In the genomic region with DNA sequence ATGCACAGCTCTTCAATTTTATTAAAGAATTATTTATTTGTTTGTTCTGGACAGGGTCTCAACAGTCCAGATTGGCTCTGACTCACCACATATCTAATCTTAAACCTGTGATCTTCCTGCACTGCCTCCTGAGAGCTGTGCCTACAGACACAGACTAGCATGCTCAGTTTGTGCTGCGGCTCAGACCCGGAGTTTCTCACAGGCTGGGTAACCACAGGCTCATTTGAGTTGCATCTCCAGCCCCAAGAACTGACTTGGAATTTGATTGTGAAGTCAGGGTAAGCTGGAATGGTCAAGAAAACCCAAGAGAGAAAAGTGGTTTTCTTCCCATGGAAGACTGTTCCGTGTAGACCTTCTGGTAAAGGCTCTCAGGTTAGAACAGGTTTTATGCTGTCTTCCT, we compare ENCODE assay signal across 23 mouse cellular contexts.
DNase-seq lines count a peak whose midpoint lies in the region; ATAC-seq and TF ChIP-seq lines count a peak whose summit lies in the region.
"Had no signal": no experiment of that assay in that cellular context is flagged by ENCODE, and none has a peak within 500 bp of the region (broad histone marks: within the 10 kb centered on the region; RNA-seq: fewer than 3 reads in every experiment).

No protein-coding gene starts in this region.

- no peak overlapping the region for H3K9ac ChIP-seq in forebrain, embryonic 11.5 days (ENCODE audit: low read length)
- H3K9ac ChIP-seq in forebrain, postnatal 0 days, result no peak overlapping the region
- no peak overlapping the region for H3K9ac ChIP-seq in heart, embryonic 12.5 days
- H3K9ac ChIP-seq in midbrain, embryonic 11.5 days (ENCODE audit: low read length), result no peak overlapping the region
- H3K9ac ChIP-seq in midbrain, embryonic 16.5 days (ENCODE audit: low read depth, low read length), result no peak overlapping the region
- H3K9ac ChIP-seq: embryonic facial prominence, embryonic 13.5 days; embryonic facial prominence, embryonic 15.5 days; forebrain, embryonic 12.5 days had no signal

- H3K4me3 ChIP-seq in forebrain, embryonic 11.5 days (ENCODE audit: low read depth, low read length), result no peak overlapping the region
- no peak overlapping the region for H3K4me3 ChIP-seq in forebrain, postnatal 0 days (ENCODE audit: low read depth, low read length)
- no peak overlapping the region for H3K4me3 ChIP-seq in heart, embryonic 12.5 days
- no peak overlapping the region for H3K4me3 ChIP-seq in midbrain, embryonic 11.5 days (ENCODE audit: low read depth, low read length)
- H3K4me3 ChIP-seq in midbrain, embryonic 16.5 days (ENCODE audit: low read depth, low read length), result no peak overlapping the region
- H3K4me3 ChIP-seq: embryonic facial prominence, embryonic 13.5 days; embryonic facial prominence, embryonic 15.5 days; erythroblast, embryonic 14.5 days; forebrain, embryonic 12.5 days had no signal

- H3K4me2 ChIP-seq in forebrain, embryonic 11.5 days (ENCODE audit: low read depth, low read length, severe bottlenecking), result no peak overlapping the region
- H3K4me2 ChIP-seq in forebrain, postnatal 0 days (ENCODE audit: low read depth), result no peak overlapping the region
- no peak overlapping the region for H3K4me2 ChIP-seq in heart, embryonic 12.5 days
- H3K4me2 ChIP-seq in midbrain, embryonic 11.5 days, result no peak overlapping the region
- H3K4me2 ChIP-seq in midbrain, embryonic 16.5 days (ENCODE audit: low read length), result no peak overlapping the region
- H3K4me2 ChIP-seq: embryonic facial prominence, embryonic 13.5 days; embryonic facial prominence, embryonic 15.5 days; forebrain, embryonic 12.5 days had no signal

- H3K9me3 ChIP-seq in forebrain, embryonic 11.5 days (ENCODE audit: control insufficient read depth, low read length), result no peaks in the 10 kb centered on the region
- no peaks in the 10 kb centered on the region for H3K9me3 ChIP-seq in forebrain, postnatal 0 days (ENCODE audit: low read length)
- H3K9me3 ChIP-seq in heart, embryonic 12.5 days (replicated peaks), result no peaks in the 10 kb centered on the region
- H3K9me3 ChIP-seq in midbrain, embryonic 11.5 days (ENCODE audit: control insufficient read depth, low read length), result no peaks in the 10 kb centered on the region
- no peaks in the 10 kb centered on the region for H3K9me3 ChIP-seq in midbrain, embryonic 16.5 days (replicated peaks; ENCODE audit: control insufficient read depth, low read length, poor library complexity, severe bottlenecking)
- H3K9me3 ChIP-seq: embryonic facial prominence, embryonic 13.5 days; embryonic facial prominence, embryonic 15.5 days; forebrain, embryonic 12.5 days; G1E had no signal

- ATAC-seq in forebrain, embryonic 11.5 days (replicated peaks; ENCODE audit: low FRiP score), result no peak
- no peak for ATAC-seq in forebrain, postnatal 0 days
- no peak for ATAC-seq in heart, embryonic 12.5 days (ENCODE audit: insufficient number of reproducible peaks, low FRiP score)
- ATAC-seq in midbrain, embryonic 11.5 days (ENCODE audit: low FRiP score), result no peak
- ATAC-seq in midbrain, embryonic 16.5 days, result no peak
- ATAC-seq: activated CD4-positive, CD25-positive, alpha-beta regulatory T cell, adult 4 months; CD4-positive, CD25-positive, alpha-beta regulatory T cell, adult 4 months; forebrain, embryonic 14.5 days; forebrain, embryonic 16.5 days; Patski had no signal

- no peaks in the 10 kb centered on the region for H3K27me3 ChIP-seq in forebrain, embryonic 11.5 days (ENCODE audit: control insufficient read depth, insufficient read depth, low read length)
- no peaks in the 10 kb centered on the region for H3K27me3 ChIP-seq in forebrain, postnatal 0 days (ENCODE audit: insufficient read depth, low read length)
- H3K27me3 ChIP-seq in heart, embryonic 12.5 days (replicated peaks), result no peaks in the 10 kb centered on the region
- H3K27me3 ChIP-seq in midbrain, embryonic 11.5 days (ENCODE audit: control insufficient read depth, insufficient read depth, low read length), result no peaks in the 10 kb centered on the region; the same call in 1 of the 2 replicates
- H3K27me3 ChIP-seq in midbrain, embryonic 16.5 days (ENCODE audit: control insufficient read depth, insufficient read depth, low read depth, low read length), result no peaks in the 10 kb centered on the region
- H3K27me3 ChIP-seq: CH12.LX; embryonic facial prominence, embryonic 13.5 days; embryonic facial prominence, embryonic 15.5 days; forebrain, embryonic 12.5 days; Patski had no signal

- no peaks in the 10 kb centered on the region for H3K4me1 ChIP-seq in forebrain, embryonic 11.5 days (replicated peaks; ENCODE audit: control insufficient read depth, insufficient read depth, low read length)
- H3K4me1 ChIP-seq in forebrain, postnatal 0 days (ENCODE audit: insufficient read depth), result no peaks in the 10 kb centered on the region
- peaks cover 70% of the 10 kb centered on the region for H3K4me1 ChIP-seq in heart, embryonic 12.5 days (replicated peaks)
- no peaks in the 10 kb centered on the region for H3K4me1 ChIP-seq in midbrain, embryonic 11.5 days (ENCODE audit: control insufficient read depth, insufficient read depth, low read length)
- peaks cover 4% of the 10 kb centered on the region for H3K4me1 ChIP-seq in midbrain, embryonic 16.5 days (ENCODE audit: control insufficient read depth, insufficient read depth, low read length)

- no peak overlapping the region for H3K27ac ChIP-seq in forebrain, embryonic 11.5 days (ENCODE audit: low read depth, low read length)
- H3K27ac ChIP-seq in forebrain, postnatal 0 days (ENCODE audit: low read depth, low read length), result no peak overlapping the region
- H3K27ac ChIP-seq in heart, embryonic 12.5 days (ENCODE audit: poor library complexity, severe bottlenecking), result 0 out of 2 replicates have a peak overlapping the region, but pooled peaks have one; percentile 29
- no peak overlapping the region for H3K27ac ChIP-seq in midbrain, embryonic 11.5 days (ENCODE audit: low read depth, low read length)
- H3K27ac ChIP-seq in midbrain, embryonic 16.5 days (ENCODE audit: low read length), result no peak overlapping the region
- H3K27ac ChIP-seq: embryonic facial prominence, embryonic 13.5 days; embryonic facial prominence, embryonic 15.5 days; forebrain, embryonic 12.5 days had no signal

- H3K36me3 ChIP-seq in forebrain, embryonic 11.5 days (ENCODE audit: control insufficient read depth, insufficient read depth, low read length), result no peaks in the 10 kb centered on the region
- no peaks in the 10 kb centered on the region for H3K36me3 ChIP-seq in forebrain, postnatal 0 days (ENCODE audit: insufficient read depth)
- H3K36me3 ChIP-seq in heart, embryonic 12.5 days, result peaks cover 35% of the 10 kb centered on the region
- H3K36me3 ChIP-seq in midbrain, embryonic 11.5 days (ENCODE audit: control insufficient read depth, insufficient read depth, low read length), result no peaks in the 10 kb centered on the region
- no peaks in the 10 kb centered on the region for H3K36me3 ChIP-seq in midbrain, embryonic 16.5 days (ENCODE audit: control insufficient read depth, insufficient read depth, low read length)
- H3K36me3 ChIP-seq: forebrain, embryonic 12.5 days; G1E had no signal

- peak; percentile 18 for DNase-seq in forebrain, embryonic 11.5 days (ENCODE audit: low spot score)
- no peak for DNase-seq in forebrain, postnatal 0 days
- DNase-seq in heart, adult 8-10 months (ENCODE audit: low spot score), result no peak
- DNase-seq in midbrain, embryonic 11.5 days (ENCODE audit: low spot score, missing footprints), result peak; percentile 64
- DNase-seq: adrenal gland, adult 8-10 months; adrenal gland, postnatal 14 days; adrenal gland, postnatal 36 days; B cell, adult 2 months; cerebellum, adult 11-12 months; embryo, embryonic 11 days had no signal

- no peak for TF ChIP-seq CTCF in forebrain, postnatal 0 days (IDR thresholded peaks at IDR 0.05; ENCODE audit: low read depth)

- WGBS in forebrain, embryonic 11.5 days, result 91% methylated on average over 3 of the region's 3 CpGs
- 95% methylated on average over 3 of the region's 3 CpGs for WGBS in forebrain, postnatal 0 days
- 80% methylated on average over 3 of the region's 3 CpGs for WGBS in heart, embryonic 12.5 days
- WGBS in midbrain, embryonic 11.5 days, result 88% methylated on average over 3 of the region's 3 CpGs
- WGBS in midbrain, embryonic 16.5 days, result 98% methylated on average over 3 of the region's 3 CpGs

Comparison
In these comparisons a context has a peak if more than half of its experiments do, and no peak if none do; other contexts are left out.
1. DNase-seq: peak in forebrain, embryonic 11.5 days (single experiment) and midbrain, embryonic 11.5 days (single experiment); none in forebrain, postnatal 0 days (single experiment) and heart, adult 8-10 months (single experiment).